Mouse (Mus musculus): ENCODE measurements around the gene Arglu1. TPM values are rescaled to one million over a fixed set of nuclear protein-coding genes. Genes with fewer than 3 reads are reported as not detected.

Gene Arglu1
- polyA plus RNA-seq, 1 experiment from 2014 or later, result 154 TPM

Small RNA genes within 50 kb of the gene (microRNA-seq; reads per million reads assigned to microRNA genes)
- 4.6 reads per million, percentile 19 among the genes with 10 or more reads in this experiment for gene Mir7654

Other genes with a start within 250 kb of the Arglu1 start
- 17.8 and 21.5 TPM in 2 replicates for gene Efnb2, start 29.3 kb downstream of the Arglu1 start, polyA plus RNA-seq (2015; fragmentation: Nextera tagmentation; extraction: Ambion mirVana)